Mouse (Mus musculus) gastrocnemius, postnatal 4 days (tissue): ENCODE results near the gene Usp34. TPM values are rescaled to one million over a fixed set of nuclear protein-coding genes. Genes with fewer than 3 reads are reported as not detected.
"Not testable (repeated sequence)": the region's sequence is repeated elsewhere in the genome, so short reads cannot be mapped to it uniquely, and the experiment has no call there.

Source experiments
- DNase-seq, 2 experiments: peaks; one replicate each; pipeline ENCODE4 v3.0.0; 2021 to 2022; ENCODE audit warnings: low spot score in 2 of 2, mixed read lengths in 2 of 2
- microRNA-seq: library from miRNA; unstranded; fragments of <30 nt; microRNA quantifications from one replicate; pipeline ENCODE4 v1.2.0, GENCODE M21; 2021
- total RNA-seq, 2 experiments: library from RNA; stranded (reverse); gene quantifications; 2 replicates each; pipeline ENCODE4 v1.2.3; 2021

Gene Usp34
- total RNA-seq, 2 experiments from 2014 or later, result 51.7 to 53.9 TPM

GRCm38 (mm10) chr11:23497335-23497717 is 190.6 kb downstream of the Usp34 start:
- peak; percentile 47 to 78 for DNase-seq

GRCm38 (mm10) chr11:23497718-23498509 is 191.2 kb downstream of the Usp34 start, which contains the start of gene Ahsa2:
Gene Ahsa2 (minus strand): TSS chr11:23498030.
- peak; percentile 94 to 97 for DNase-seq

- DNase-seq, result no peak
Observed at GRCm38 (mm10) chr11:23498609-23499008, 191.9 kb downstream of the Usp34 start.

GRCm38 (mm10) chr11:23504801-23505200 is 198.1 kb downstream of the Usp34 start:
- not testable (repeated sequence) for DNase-seq

- DNase-seq, result not testable (repeated sequence)
Observed at GRCm38 (mm10) chr11:23514785-23515184, 208.1 kb downstream of the Usp34 start.

GRCm38 (mm10) chr11:23515315-23515714 is 208.6 kb downstream of the Usp34 start:
- no peak for DNase-seq

GRCm38 (mm10) chr11:23518981-23519380 is 212.3 kb downstream of the Usp34 start:
- DNase-seq, result no peak

GRCm38 (mm10) chr11:23520473-23521205 is 213.9 kb downstream of the Usp34 start, which contains the start of gene 1700093K21Rik:
Gene 1700093K21Rik (minus strand): TSS chr11:23521155.
- DNase-seq, result no peak

- no peak for DNase-seq
Observed at GRCm38 (mm10) chr11:23537446-23537845, 230.8 kb downstream of the Usp34 start.

Small RNA genes within 50 kb of the gene (microRNA-seq; reads per million reads assigned to microRNA genes)
- gene Gm47279, result not detected

Other genes starting within 250 kb of the Usp34 start
- 10 to 100 TPM; 66.9 to 71.4 TPM for gene Xpo1, start 50.9 kb upstream of the Usp34 start, total RNA-seq
- gene Ahsa2, start 191.1 kb downstream of the Usp34 start, total RNA-seq, result 10 to 100 TPM; 47.3 to 48.4 TPM
- gene 1700093K21Rik, start 214.3 kb downstream of the Usp34 start, total RNA-seq, result under 1 TPM in 1 of 2 experiments, not detected in 1; 0.39 TPM